Mouse (Mus musculus) lung, postnatal 0 days (tissue): ENCODE data around the gene Prrt4.

Source experiments
- CTCF ChIP-seq: IDR thresholded peaks from 2 replicates; pipeline ENCODE4 v1.5.1; 2016; ENCODE audit warnings: antibody characterized with exemption, mild to moderate bottlenecking
- EP300 ChIP-seq: IDR thresholded peaks from 2 replicates; pipeline ENCODE4 v1.6.1; 2016; ENCODE audit warnings: antibody characterized with exemption, mild to moderate bottlenecking, control low read depth

DNA sequence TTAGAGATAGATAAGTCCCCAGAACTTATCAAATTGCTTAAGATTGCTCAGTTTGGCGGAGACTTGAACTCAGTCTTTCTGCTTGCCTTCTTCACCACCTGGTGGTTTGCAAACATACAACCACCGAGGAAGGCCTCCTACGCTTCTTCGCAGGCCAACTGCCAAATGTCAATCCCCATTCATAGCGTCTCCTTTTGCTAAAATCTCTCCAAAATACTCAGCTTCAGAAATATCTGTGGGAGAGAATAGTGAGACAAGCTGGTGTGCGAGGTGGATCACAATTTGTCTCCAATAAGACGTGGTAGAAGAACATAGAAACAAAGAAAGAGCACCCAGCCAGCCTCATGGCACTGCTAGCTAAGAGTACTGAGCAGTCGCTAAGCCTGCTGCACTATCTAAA is 459 bp upstream of the Prrt4 start:
- no peak for TF ChIP-seq CTCF
- no peak for TF ChIP-seq EP300
